Mouse (Mus musculus): ENCODE data around the gene Lag3.

Lag3 gene

GRCm38 (mm10) chr6:124911533-124912218 is at the start of gene Lag3:
Lag3 (minus strand) TSS chr6:124911705.
- DNase-seq (ENCODE audit: low read depth) = no peak

DNA sequence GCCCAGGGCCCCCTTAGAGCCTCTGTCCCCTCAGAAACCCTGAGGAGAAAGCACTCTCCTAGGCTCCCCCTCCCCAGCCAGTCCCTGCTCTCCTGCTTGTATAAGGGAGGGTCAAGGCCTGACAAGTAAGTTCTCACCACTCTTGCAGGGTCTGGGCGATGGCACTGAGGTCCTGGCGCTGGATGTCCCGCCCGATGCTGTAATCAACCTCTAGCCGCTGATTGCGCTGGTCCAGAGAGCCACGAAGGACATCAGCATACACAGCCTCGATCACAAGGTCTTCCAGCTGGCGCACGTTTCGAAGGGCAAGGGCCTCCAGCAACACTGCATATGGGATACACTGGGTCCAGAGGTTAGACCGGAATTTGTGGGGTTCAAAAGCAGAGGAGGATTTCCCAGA is 49.5 kb upstream of the Lag3 start:
- DNase-seq (ENCODE audit: low read depth) = no peak

- DNase-seq (ENCODE audit: low read depth) = no peak
These were observed 48.5 kb upstream of the Lag3 start for GRCm38 (mm10) chr6:124959960-124960359.

- DNase-seq (ENCODE audit: low read depth) = no peak
These were observed 46.6 kb upstream of the Lag3 start for GRCm38 (mm10) chr6:124958127-124958526.

- DNase-seq (ENCODE audit: low read depth) = no peak
These were observed 43.7 kb upstream of the Lag3 start for GRCm38 (mm10) chr6:124955212-124955611.

GRCm38 (mm10) chr6:124953991-124954715 is 42.6 kb upstream of the Lag3 start:
- DNase-seq (ENCODE audit: low read depth) = no peak

DNA sequence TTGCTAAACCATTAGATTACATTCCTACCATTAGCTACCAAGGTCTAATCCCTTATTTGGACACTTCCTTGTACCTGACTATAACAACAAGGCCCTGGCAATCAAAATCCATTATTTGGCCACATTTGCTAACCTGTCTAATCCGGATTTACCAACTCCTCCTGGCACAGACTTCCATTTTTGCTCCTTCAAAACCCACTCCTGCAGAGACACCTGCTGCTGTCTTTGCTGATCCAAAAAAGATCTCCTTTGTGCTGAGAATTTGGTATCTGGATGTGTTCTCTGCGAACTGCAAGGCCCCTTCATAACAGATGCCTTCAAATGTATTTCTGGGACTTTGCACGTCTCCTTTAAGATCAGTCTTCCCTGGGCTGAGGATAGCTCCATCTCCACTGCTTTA is 32.0 kb upstream of the Lag3 start:
- DNase-seq (ENCODE audit: low read depth) = no peak

DNA sequence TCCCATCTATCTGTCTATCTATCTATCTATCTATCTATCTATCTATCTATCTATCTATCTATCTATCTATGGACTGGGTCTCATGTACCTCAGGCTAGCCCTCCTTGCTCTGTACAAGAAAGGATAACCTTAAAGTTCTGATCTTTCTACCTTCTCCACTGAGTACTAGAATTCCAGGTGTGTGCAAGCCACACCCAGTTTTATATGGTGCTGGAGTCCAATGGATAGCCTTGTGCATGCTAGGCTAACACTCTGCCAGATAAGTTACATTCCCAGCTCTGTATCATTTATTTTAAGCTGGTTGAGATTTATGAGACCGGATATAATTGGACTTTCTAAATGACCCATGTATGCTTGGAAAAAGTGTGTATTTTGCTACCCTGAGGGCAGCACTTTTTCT is 30.2 kb upstream of the Lag3 start:
- no peak for DNase-seq (ENCODE audit: low read depth)

- DNase-seq (ENCODE audit: low read depth) = no peak
These were observed 27.0 kb upstream of the Lag3 start for GRCm38 (mm10) chr6:124938554-124938953.

- no peak for DNase-seq (ENCODE audit: low read depth)
These were observed 26.0 kb upstream of the Lag3 start for GRCm38 (mm10) chr6:124937493-124937892.

- no peak for DNase-seq (ENCODE audit: low read depth)
These were observed 25.2 kb upstream of the Lag3 start for GRCm38 (mm10) chr6:124936681-124937080.

GRCm38 (mm10) chr6:124934670-124935069 is 23.2 kb upstream of the Lag3 start:
- no peak for DNase-seq (ENCODE audit: low read depth)

- no peak for DNase-seq (ENCODE audit: low read depth)
These were observed 21.6 kb upstream of the Lag3 start for GRCm38 (mm10) chr6:124933127-124933526.

DNA sequence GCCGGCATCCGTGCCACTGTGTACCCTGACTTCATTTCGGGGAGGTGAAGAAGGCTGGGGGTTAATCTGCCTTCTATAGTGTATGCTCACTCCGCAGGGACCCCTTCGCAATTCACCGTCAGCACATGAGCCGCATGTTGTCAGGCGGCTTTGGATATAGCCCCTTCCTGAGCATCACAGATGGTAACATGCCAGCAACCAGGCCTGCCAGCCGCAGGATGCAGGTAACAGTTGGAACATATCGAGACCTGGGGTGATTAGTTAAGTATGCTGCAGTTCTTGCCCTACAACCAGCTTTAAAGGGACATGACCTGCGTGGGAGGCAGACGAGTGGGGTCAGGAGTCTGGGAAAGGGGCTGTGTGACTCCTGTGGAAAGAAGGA is 20.8 kb upstream of the Lag3 start:
- DNase-seq (ENCODE audit: low read depth) = no peak

DNA sequence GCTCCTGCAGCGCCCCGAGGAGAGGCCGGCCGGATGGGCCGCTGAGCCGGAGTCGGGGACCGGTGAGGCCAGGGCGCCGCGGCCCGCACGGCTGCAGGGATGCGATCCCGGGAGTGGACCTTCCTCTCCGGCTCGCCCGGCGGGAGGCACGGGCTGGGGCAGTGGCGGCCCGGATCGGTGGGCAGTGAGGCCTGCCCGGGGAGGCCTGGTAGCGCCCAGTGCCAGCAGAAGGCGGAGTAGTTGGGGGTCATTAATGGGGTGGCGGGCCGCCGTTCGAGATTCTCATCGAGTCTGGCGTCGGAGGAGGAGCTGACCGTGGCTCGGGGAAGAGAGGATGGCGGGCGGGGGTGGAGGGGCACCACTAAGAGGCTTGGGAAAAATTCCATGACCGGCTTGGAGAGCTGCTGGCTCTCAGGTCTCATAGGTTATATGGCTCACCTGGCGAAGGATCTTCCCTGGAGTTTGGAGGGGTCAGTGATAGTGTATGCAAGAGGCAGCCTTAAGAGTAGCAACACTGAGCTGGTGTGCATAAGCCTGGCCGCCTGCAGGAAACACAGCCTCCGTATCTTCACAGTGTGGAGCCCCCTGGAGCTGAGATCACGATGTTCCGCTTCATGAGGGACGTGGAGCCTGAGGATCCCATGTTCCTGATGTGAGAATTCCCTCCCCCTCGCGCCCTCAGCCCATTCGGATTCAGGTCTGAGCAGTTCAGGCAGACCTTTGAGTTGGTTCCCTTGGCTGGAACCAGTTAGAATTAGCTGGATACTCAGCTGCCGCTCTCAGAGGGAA is 20.2 kb upstream of the Lag3 start:
- DNase-seq (ENCODE audit: low read depth) = peak; percentile 40

DNA sequence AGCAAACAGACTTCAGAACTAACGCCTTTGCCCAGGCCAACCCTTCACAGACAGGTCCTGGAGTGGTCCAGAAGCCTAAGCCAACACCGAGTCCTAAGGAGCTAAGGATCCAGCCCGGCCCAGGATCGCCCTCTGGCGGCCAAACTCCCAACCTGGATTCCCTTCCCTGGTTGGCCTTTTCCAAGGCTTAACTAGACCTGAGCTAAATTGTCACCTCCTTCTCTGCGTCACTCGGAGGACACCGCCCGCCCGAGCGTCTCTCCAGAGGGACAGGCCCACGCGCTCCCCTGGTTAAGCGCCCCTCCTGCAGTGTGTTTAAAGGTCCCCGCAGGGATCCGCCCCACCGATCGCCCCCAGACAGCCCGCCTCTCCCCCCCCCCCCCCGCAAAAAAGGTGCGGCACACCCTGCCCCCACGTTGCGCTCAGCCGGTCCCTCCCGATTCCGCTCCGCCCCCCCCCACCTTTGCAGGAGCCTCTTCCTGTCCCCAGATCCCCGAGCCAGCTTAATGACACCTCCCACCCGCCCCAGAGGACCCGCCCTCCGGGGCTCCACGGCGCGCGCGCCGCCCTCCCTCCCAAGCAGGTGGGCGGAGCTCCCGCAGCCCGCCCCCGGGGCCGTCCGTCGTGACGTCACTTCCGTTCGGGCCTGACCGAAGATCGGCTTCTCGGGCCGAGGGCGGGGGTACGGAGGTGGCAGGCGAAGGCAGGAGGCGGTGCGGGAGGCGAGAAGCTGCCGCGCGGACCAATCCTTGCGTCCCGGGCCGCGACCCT is 19.4 kb upstream of the Lag3 start, which contains the start of gene Mlf2:
Gene Mlf2, plus strand, starts transcription at position 633 of the 771 bp plus-strand sequence.
- DNase-seq (ENCODE audit: low read depth) = peak; percentile 95

- DNase-seq (ENCODE audit: low read depth) = no peak
These were observed 18.7 kb upstream of the Lag3 start for GRCm38 (mm10) chr6:124930231-124930630.

DNA sequence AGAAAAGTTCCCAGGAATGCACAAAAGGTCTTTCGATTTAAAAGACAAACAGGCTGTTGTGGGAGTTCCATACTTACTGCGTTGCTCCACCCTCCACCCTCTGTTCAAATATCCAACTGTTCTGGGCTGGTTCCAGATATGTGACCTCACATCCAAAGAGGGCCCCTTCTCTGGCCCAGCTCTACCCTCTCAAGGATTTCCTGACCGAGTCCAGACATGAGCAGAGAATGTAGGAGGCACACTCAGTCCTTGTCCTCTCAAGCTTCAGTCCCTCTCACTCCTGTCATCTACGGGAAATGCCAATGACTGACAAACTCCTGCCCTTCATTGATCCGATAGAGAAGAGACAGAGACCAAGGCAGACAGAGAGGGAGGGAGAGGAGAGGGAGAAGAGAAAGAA is 14.4 kb upstream of the Lag3 start:
- DNase-seq (ENCODE audit: low read depth) = no peak

DNA sequence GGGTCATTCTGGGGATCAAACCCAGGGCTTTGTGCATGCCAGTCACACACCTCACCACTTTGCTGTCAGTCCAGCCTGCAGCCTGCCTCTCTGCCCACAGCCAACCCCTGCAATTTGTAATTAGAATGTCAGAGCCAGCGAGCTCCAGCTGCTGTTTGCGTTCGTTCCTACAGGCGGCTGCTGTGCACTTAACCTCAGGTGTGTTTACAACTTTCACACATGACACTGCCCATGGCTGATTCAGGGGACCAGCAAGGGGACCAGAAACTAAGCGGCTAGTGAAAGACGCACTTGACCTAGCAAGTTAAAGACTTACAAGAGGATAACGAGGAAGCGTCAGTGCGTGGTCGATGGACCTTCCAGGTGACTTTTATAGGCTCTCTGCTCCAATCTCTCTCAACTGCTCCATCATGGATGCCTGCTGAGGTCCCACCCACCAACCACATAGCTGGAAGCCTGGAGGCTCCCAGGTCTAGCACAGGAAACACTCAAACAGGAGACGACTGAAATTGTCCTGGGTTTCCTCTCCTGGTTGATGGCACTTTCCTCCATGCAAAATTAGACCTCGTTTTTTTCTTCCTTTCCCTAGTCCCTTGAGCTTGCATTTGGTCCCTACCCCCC is 13.8 kb upstream of the Lag3 start:
- DNase-seq (ENCODE audit: low read depth) = no peak

- no peak for DNase-seq (ENCODE audit: low read depth)
These were observed 10.0 kb upstream of the Lag3 start for GRCm38 (mm10) chr6:124921539-124921938.

- DNase-seq (ENCODE audit: low read depth) = no peak
These were observed 9.0 kb upstream of the Lag3 start for GRCm38 (mm10) chr6:124920318-124921085.
